Mouse (Mus musculus): ENCODE results near the gene Dut. TPM values are rescaled to one million over a fixed set of nuclear protein-coding genes. Genes with fewer than 3 reads are reported as not detected.

The Dut gene
- polyA plus RNA-seq, 1 experiment = 57.0 TPM

GRCm38 (mm10) chr2:125305671-125306070 is 58.7 kb downstream of the Dut start:
- TF ChIP-seq POLR2A (IDR thresholded peaks at IDR 0.05; ENCODE audit: borderline replicate concordance, extremely low read depth, insufficient read depth, insufficient read length, poor library complexity, severe bottlenecking) = no peak
- TF ChIP-seq CTCF (IDR thresholded peaks at IDR 0.05; ENCODE audit: borderline replicate concordance, extremely low read depth, insufficient read depth, insufficient read length) = no peak
- no peak for DNase-seq (ENCODE audit: low read depth)

Other genes with a start within 250 kb of the Dut start
- 1.4 and 1.5 TPM in 2 replicates for gene Slc24a5, start 179.1 kb upstream of the Dut start, polyA plus RNA-seq (2012; rRNA removed)
- gene Myef2, start 123.5 kb upstream of the Dut start, polyA plus RNA-seq (2012; rRNA removed) = 153 and 175 TPM in 2 replicates
- 1.9 and 3.1 TPM in 2 replicates for gene Ctxn2, start 110.5 kb upstream of the Dut start, polyA plus RNA-seq (2012; rRNA removed)
- 0.04 and 0.11 TPM in 2 replicates for gene Slc12a1, start 94.7 kb upstream of the Dut start, polyA plus RNA-seq (2012; rRNA removed)